Mouse (Mus musculus): ENCODE results near the gene Scn2b. TPM values are rescaled to one million over a fixed set of nuclear protein-coding genes. Genes with fewer than 3 reads are reported as not detected.

Scn2b gene
- total RNA-seq, 2 experiments from 2014 or later, result 17.9 to 19.4 TPM

- intact Hi-C loops (cut with DNase I), result no loop called here
- DNase-seq, result no peak
Observed at GRCm38 (mm10) chr9:45167903-45168302, 50.3 kb downstream of the Scn2b start.

- intact Hi-C loops (cut with DNase I), result no loop called here
- no peak for DNase-seq
Observed at GRCm38 (mm10) chr9:45170150-45170549, 52.6 kb downstream of the Scn2b start.

GRCm38 (mm10) chr9:45171073-45171610 lies 53.6 kb downstream of the Scn2b start:
- intact Hi-C loops (cut with DNase I), result no loop called here
- DNase-seq, result no peak

GRCm38 (mm10) chr9:45173475-45173874 lies 55.9 kb downstream of the Scn2b start:
- DNase-seq, result no peak
- intact Hi-C loops (cut with DNase I), result no loop called here

GRCm38 (mm10) chr9:45179282-45179681 lies 61.7 kb downstream of the Scn2b start:
- intact Hi-C loops (cut with DNase I), result no loop called here
- no peak for DNase-seq

Other genes starting within 250 kb of the Scn2b start
- 10 to 100 TPM; 67.5 to 70.0 TPM for gene Kmt2a, start 236.5 kb upstream of the Scn2b start, total RNA-seq (2021)
- gene Atp5l, start 197.0 kb upstream of the Scn2b start, total RNA-seq (2021), result 100 to 1,000 TPM; 325 to 329 TPM
- gene Ube4a, start 152.2 kb upstream of the Scn2b start, total RNA-seq (2021), result 100 to 1,000 TPM in 1 of 2 experiments, 10 to 100 TPM in 1; 95.1 to 104 TPM
- gene Cd3g, start 137.4 kb upstream of the Scn2b start, total RNA-seq (2021), result not detected
- not detected for gene Cd3d, start 136.0 kb upstream of the Scn2b start, total RNA-seq (2021)
- not detected for gene Cd3e, start 108.2 kb upstream of the Scn2b start, total RNA-seq (2021)
- gene Mpzl2, start 78.0 kb upstream of the Scn2b start, total RNA-seq (2021), result 1 to 10 TPM; 1.3 to 1.5 TPM
- gene Mpzl3, start 62.6 kb upstream of the Scn2b start, total RNA-seq (2021), result 1 to 10 TPM; 1.7 to 2.1 TPM
- gene Jaml, start 38.6 kb upstream of the Scn2b start, total RNA-seq (2021), result under 1 TPM in 1 of 2 experiments, not detected in 1; 0.18 TPM
- gene Scn4b, start 20.6 kb downstream of the Scn2b start, total RNA-seq (2021), result under 1 TPM; 0.70 to 0.89 TPM
- not detected for gene BC049352, start 64.2 kb downstream of the Scn2b start, total RNA-seq (2021)
- not detected for gene Tmprss4, start 86.3 kb downstream of the Scn2b start, total RNA-seq (2021)
- gene Il10ra, start 151.4 kb downstream of the Scn2b start, total RNA-seq (2021), result under 1 TPM; 0.87 to 0.90 TPM
- not detected for gene Tmprss13, start 201.3 kb downstream of the Scn2b start, total RNA-seq (2021)